Mouse (Mus musculus) limb, embryonic 11.5 days (tissue): Measurements from ENCODE around the gene Cux1. TPM values are rescaled to one million over a fixed set of nuclear protein-coding genes. Genes with fewer than 3 reads are reported as not detected.
"Not testable (repeated sequence)": the region's sequence is repeated elsewhere in the genome, so short reads cannot be mapped to it uniquely, and the experiment has no call there.

Source experiments
- ATAC-seq: fragments of 200-750 bp; cut with Nextera tagmentation; 2 replicates; pipeline ENCODE4 v1.8.0; 2017; ENCODE audit warnings: low read depth; ENCODE audit not compliant: insufficient number of reproducible peaks, low FRiP score, low TSS enrichment
- DNase-seq: peaks from one replicate; pipeline ENCODE4 v3.0.0-alpha.2; 2015; ENCODE audit warnings: low spot score
- H3K27ac ChIP-seq: fragments of 300-500 bp; sonication (generic); replicated peaks from 2 replicates; pipeline ENCODE4 v1.5.1; 2014; ENCODE audit warnings: low read depth, mild to moderate bottlenecking, low read length
- H3K27me3 ChIP-seq: fragments of 300-500 bp; sonication (generic); 2 replicates; pipeline ENCODE4 v1.6.1; 2014; ENCODE audit warnings: mild to moderate bottlenecking, low read length, mixed read lengths; ENCODE audit not compliant: control insufficient read depth, insufficient read depth
- H3K36me3 ChIP-seq: fragments of 300-500 bp; sonication (generic); 2 replicates; pipeline ENCODE4 v1.6.1; 2014; ENCODE audit warnings: mild to moderate bottlenecking, low read length, moderate library complexity, mixed read lengths; ENCODE audit not compliant: control insufficient read depth, insufficient read depth
- H3K4me1 ChIP-seq: fragments of 300-500 bp; sonication (generic); 2 replicates; pipeline ENCODE4 v1.6.1; 2014; ENCODE audit warnings: low read length, mixed read lengths; ENCODE audit not compliant: control insufficient read depth, insufficient read depth
- H3K4me2 ChIP-seq: fragments of 300-500 bp; sonication (generic); 2 replicates; pipeline ENCODE4 v1.6.1; 2014; ENCODE audit warnings: low read depth, mild to moderate bottlenecking, moderate library complexity; ENCODE audit not compliant: severe bottlenecking
- H3K4me3 ChIP-seq: fragments of 300-500 bp; sonication (generic); 2 replicates; pipeline ENCODE4 v1.5.1; 2014; ENCODE audit warnings: low read depth, low read length
- H3K9ac ChIP-seq: fragments of 300-500 bp; sonication (generic); 2 replicates; pipeline ENCODE4 v1.6.1; 2014; ENCODE audit warnings: mild to moderate bottlenecking, low read length
- H3K9me3 ChIP-seq: fragments of 300-500 bp; sonication (generic); 2 replicates; pipeline ENCODE4 v1.6.1; 2016; ENCODE audit warnings: low read length; ENCODE audit not compliant: control insufficient read depth
- WGBS: fragments of 180-500 bp; shearing (Covaris S2); extraction: QIAGEN DNeasy Blood & Tissue Kit; methylation state at CpG from one replicate; pipeline ENCODE4 v1.1.7; 2014; 5-methylcytosine and 5-hydroxymethylcytosine counted together
- polyA plus RNA-seq: library from polyadenylated mRNA; unstranded; fragments of >200 nt; fragmentation: Nextera tagmentation; extraction: Ambion mirVana; gene quantifications from 2 replicates; pipeline ENCODE4 v1.2.1, GENCODE M21; 2014

Cux1 gene
- polyA plus RNA-seq, 1 experiment from 2014 or later: 65.6 TPM

- DNase-seq (no peak), ATAC-seq (no peak)
- Histone ChIP-seq H3K9me3 (peaks cover 2% of the 10 kb centered on the region; the same call in 1 of the 2 replicates), H3K27me3 (no peaks in the 10 kb centered on the region), H3K27ac (no peak overlapping the region), H3K4me1 (no peaks in the 10 kb centered on the region), H3K36me3 (no peaks in the 10 kb centered on the region), H3K9ac (no peak overlapping the region), H3K4me3 (no peak overlapping the region), H3K4me2 (no peak overlapping the region)
- WGBS: 83% methylated on average over 18 of the region's 18 CpGs
Measured at GRCm38 (mm10) chr5:136217004-136217665, 350.2 kb downstream of the Cux1 start.

GRCm38 (mm10) chr5:136215958-136216357 is 351.3 kb downstream of the Cux1 start:
- no peak for DNase-seq
- H3K4me3 ChIP-seq: no peak overlapping the region
- H3K4me1 ChIP-seq: no peaks in the 10 kb centered on the region
- no peak overlapping the region for H3K4me2 ChIP-seq
- no peak overlapping the region for H3K27ac ChIP-seq
- H3K27me3 ChIP-seq: no peaks in the 10 kb centered on the region
- no peaks in the 10 kb centered on the region for H3K36me3 ChIP-seq
- no peak for ATAC-seq
- no peak overlapping the region for H3K9ac ChIP-seq
- H3K9me3 ChIP-seq: peaks cover 2% of the 10 kb centered on the region; the same call in 1 of the 2 replicates
- 91% methylated on average over 5 of the region's 5 CpGs for WGBS

- ATAC-seq (no peak), DNase-seq (no peak)
- peaks cover 2% of the 10 kb centered on the region; the same call in 1 of the 2 replicates for H3K9me3 ChIP-seq
- no peak overlapping the region for H3K4me3 ChIP-seq
- no peak overlapping the region for H3K9ac ChIP-seq
- H3K4me2 ChIP-seq: no peak overlapping the region
- 92% methylated on average over 3 of the region's 3 CpGs for WGBS
- no peak overlapping the region for H3K27ac ChIP-seq
- H3K4me1 ChIP-seq: no peaks in the 10 kb centered on the region
- no peaks in the 10 kb centered on the region for H3K27me3 ChIP-seq
- no peaks in the 10 kb centered on the region for H3K36me3 ChIP-seq
Measured at GRCm38 (mm10) chr5:136215211-136215610, 352.1 kb downstream of the Cux1 start.

- DNase-seq: no peak
- Histone ChIP-seq H3K9me3 (peaks cover 2% of the 10 kb centered on the region; the same call in 1 of the 2 replicates), H3K9ac (no peak overlapping the region), H3K4me3 (no peak overlapping the region), H3K36me3 (no peaks in the 10 kb centered on the region), H3K4me2 (no peak overlapping the region), H3K27me3 (no peaks in the 10 kb centered on the region), H3K4me1 (no peaks in the 10 kb centered on the region), H3K27ac (no peak overlapping the region)
- ATAC-seq: no peak
- 87% methylated on average over 5 of the region's 5 CpGs for WGBS
Measured at GRCm38 (mm10) chr5:136213716-136214115, 353.6 kb downstream of the Cux1 start.

GRCm38 (mm10) chr5:136212716-136213115 is 354.6 kb downstream of the Cux1 start:
- DNase-seq: no peak
- Histone ChIP-seq H3K9me3 (peaks cover 2% of the 10 kb centered on the region; the same call in 1 of the 2 replicates), H3K4me3 (no peak overlapping the region), H3K36me3 (no peaks in the 10 kb centered on the region), H3K9ac (no peak overlapping the region), H3K27me3 (no peaks in the 10 kb centered on the region), H3K27ac (no peak overlapping the region), H3K4me2 (no peak overlapping the region), H3K4me1 (no peaks in the 10 kb centered on the region)
- ATAC-seq: no peak
- 91% methylated on average over 11 of the region's 11 CpGs for WGBS

- H3K4me2 ChIP-seq, H3K27ac ChIP-seq, H3K4me3 ChIP-seq, ATAC-seq, H3K9ac ChIP-seq, H3K36me3 ChIP-seq, H3K9me3 ChIP-seq, DNase-seq, H3K4me1 ChIP-seq, H3K27me3 ChIP-seq: not testable (repeated sequence)
- WGBS: 92% methylated on average over 14 of the region's 14 CpGs
Measured at GRCm38 (mm10) chr5:136211341-136212102, 355.8 kb downstream of the Cux1 start.

- no peak overlapping the region for H3K27ac ChIP-seq
- ATAC-seq (no peak), DNase-seq (no peak)
- no peak overlapping the region for H3K4me2 ChIP-seq
- H3K4me3 ChIP-seq: no peak overlapping the region
- 78% methylated on average over 5 of the region's 5 CpGs for WGBS
- no peaks in the 10 kb centered on the region; the same call in 1 of the 2 replicates for H3K9me3 ChIP-seq
- no peaks in the 10 kb centered on the region for H3K27me3 ChIP-seq
- H3K9ac ChIP-seq: no peak overlapping the region
- H3K36me3 ChIP-seq: no peaks in the 10 kb centered on the region
- no peaks in the 10 kb centered on the region for H3K4me1 ChIP-seq
Measured at GRCm38 (mm10) chr5:136210549-136210948, 356.7 kb downstream of the Cux1 start.

- H3K4me1 ChIP-seq: peaks cover 3% of the 10 kb centered on the region; the same call in 1 of the 2 replicates
- DNase-seq: peak; percentile 78
- H3K27ac ChIP-seq: no peak overlapping the region
- H3K9ac ChIP-seq: no peak overlapping the region
- no peak overlapping the region for H3K4me2 ChIP-seq
- H3K4me3 ChIP-seq: no peak overlapping the region
- no peaks in the 10 kb centered on the region for H3K36me3 ChIP-seq
- 33% methylated on average over 7 of the region's 7 CpGs for WGBS
- peak; percentile 23; the same call in 1 of the 2 replicates for ATAC-seq
- no peaks in the 10 kb centered on the region for H3K9me3 ChIP-seq
- no peaks in the 10 kb centered on the region for H3K27me3 ChIP-seq
Measured at GRCm38 (mm10) chr5:136201832-136202231, 365.5 kb downstream of the Cux1 start.
